Mouse (Mus musculus) layer of hippocampus, adult 2 months (tissue): ENCODE results near the gene Zfp653. TPM values are rescaled to one million over a fixed set of nuclear protein-coding genes. Genes with fewer than 3 reads are reported as not detected.
"Not testable (repeated sequence)": the region's sequence is repeated elsewhere in the genome, so short reads cannot be mapped to it uniquely, and the experiment has no call there.

ENCODE experiments used
- DNase-seq, 2 experiments: peaks; one replicate each; pipeline ENCODE4 v3.0.0; 2022; ENCODE audit warnings: low spot score in 2 of 2
- H3K27ac ChIP-seq: fragments of 200-600 bp; 2 replicates; pipeline ENCODE4 v1.8.1; 2022
- H3K4me3 ChIP-seq: fragments of 200-600 bp; 2 replicates; pipeline ENCODE4 v1.8.1; 2022; ENCODE audit warnings: mild to moderate bottlenecking
- CTCF ChIP-seq: fragments of 200-600 bp; conservative IDR thresholded peaks from 2 replicates; pipeline ENCODE4 v1.8.1; 2022; ENCODE audit warnings: antibody characterized with exemption, mild to moderate bottlenecking, moderate library complexity
- total RNA-seq, 2 experiments: library from RNA; stranded (reverse); gene quantifications; 2 replicates each; pipeline ENCODE4 v1.2.3; 2021

Gene Zfp653
- total RNA-seq, 2 experiments from 2014 or later: 22.3 to 25.2 TPM

DNA sequence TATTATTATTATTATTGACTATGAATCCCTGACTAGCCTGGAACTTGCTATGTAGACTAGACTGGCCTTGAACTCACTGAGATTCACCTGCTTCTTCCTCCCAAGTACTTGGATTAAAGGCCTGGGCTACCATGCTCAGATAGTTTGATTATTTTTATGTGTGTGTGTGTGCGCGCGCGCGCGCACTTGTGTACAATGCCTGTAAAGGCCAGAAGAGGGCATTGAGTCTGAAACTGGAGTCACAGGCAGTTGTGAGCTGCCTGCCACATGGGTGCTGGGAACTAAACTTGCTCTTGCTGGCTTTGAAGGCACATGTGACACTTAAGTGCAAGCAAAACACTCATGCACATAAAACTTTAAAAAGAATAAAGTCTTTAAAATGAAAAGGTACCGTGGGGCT lies 18.1 kb upstream of the Zfp653 start:
- no peak for DNase-seq
- H3K27ac ChIP-seq: no peak overlapping the region
- no peak for TF ChIP-seq CTCF
- H3K4me3 ChIP-seq: no peak overlapping the region

DNA sequence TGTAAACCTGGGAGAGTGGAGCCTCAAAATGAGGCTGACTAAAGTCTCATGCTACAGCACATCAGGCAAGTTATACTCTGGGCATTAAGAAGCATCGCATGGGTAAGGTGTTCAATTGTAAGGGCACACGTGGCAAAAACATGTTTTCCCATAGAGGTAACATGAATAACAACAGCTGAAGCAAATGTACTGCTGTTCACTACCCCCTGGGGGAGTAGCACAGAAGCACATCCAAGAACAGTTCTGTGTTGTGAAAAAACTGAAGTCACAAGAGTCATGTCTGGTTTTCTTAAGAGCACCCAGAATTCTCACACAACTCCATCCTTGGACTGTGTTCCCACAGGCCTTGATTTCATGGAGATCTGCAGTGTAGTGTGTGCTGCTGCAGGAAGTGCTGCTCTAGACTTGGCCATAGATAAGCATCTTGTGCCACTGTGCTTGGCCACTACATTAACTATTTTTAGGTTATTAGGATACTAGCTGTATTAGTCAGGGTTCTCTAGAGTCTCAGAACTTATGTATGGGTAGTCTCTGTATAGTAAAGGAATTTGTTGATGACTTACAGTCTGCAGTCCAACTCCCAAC lies 15.9 kb upstream of the Zfp653 start:
- DNase-seq: no peak
- Histone ChIP-seq H3K27ac (no peak overlapping the region), H3K4me3 (no peak overlapping the region)
- peak; percentile 54 for TF ChIP-seq CTCF

DNA sequence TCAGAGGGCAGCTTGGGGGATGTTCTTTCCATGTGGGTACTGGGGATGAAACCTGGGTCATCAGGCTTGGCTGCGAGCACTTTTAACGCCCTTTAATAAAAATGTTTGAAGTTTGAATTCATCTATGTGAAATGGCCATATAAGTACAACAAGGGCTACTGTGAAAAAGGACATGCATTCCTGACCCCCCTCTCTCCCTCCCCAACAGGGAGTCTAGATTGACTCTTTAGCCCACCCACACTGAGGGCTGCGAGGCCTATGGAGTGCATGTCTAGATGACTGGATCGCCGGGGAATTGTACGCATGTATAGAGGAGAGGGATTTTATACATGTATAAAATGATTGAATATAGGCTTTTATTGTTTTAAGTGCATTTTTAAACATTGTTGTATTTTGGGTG lies 14.8 kb upstream of the Zfp653 start:
- no peak for TF ChIP-seq CTCF
- H3K27ac ChIP-seq: peak overlapping the region; percentile 95
- peak overlapping the region; percentile 73 for H3K4me3 ChIP-seq
- no peak for DNase-seq

DNA sequence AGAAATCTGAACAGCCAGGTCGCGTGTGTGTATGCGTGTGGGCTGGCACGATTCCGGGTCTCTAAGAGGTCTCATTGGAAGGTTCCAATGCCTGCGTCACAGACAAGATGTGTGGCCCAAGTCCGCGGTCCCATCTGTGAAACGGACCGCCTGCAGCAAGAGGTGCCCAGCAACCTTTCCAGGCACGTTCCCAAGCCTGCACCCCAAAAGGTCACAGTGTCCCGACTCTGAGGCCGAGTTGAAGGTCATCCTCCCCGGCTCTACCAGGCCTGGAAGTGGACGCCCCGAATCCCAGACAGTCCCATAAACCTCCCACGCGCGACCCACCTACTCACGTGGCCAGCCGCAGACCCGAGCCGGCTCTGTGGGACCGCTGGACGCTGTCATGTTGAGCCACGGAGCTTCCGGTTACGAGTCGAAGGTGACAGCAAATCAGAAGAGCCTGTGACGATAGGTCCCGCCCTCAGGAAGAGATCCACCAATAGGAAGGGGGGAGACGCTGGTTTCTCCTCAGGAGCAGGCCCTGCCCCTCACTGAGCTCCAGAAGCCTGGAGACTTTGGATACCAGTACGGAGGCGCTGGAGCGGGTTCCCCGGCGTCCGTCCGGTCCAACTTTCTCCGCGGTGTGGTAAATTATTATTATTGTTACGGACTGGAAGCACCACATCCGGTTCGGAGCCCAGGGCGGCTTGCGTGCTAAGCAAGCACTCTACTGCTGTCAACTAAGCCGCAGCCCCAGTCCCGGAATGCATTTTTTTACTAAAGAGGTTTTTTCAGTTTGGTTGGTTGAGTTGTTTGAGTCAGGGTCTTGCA lies 14.1 kb upstream of the Zfp653 start, which contains the start of gene Ecsit:
Gene Ecsit (minus strand): TSS at position 417 of the 813 bp plus-strand sequence.
- peak within 1 kb of the TSS; percentile 73 for H3K4me3 ChIP-seq
- peak; percentile 95 to 97 for DNase-seq
- no peak for TF ChIP-seq CTCF
- peak within 1 kb of the TSS; percentile 95 for H3K27ac ChIP-seq

DNA sequence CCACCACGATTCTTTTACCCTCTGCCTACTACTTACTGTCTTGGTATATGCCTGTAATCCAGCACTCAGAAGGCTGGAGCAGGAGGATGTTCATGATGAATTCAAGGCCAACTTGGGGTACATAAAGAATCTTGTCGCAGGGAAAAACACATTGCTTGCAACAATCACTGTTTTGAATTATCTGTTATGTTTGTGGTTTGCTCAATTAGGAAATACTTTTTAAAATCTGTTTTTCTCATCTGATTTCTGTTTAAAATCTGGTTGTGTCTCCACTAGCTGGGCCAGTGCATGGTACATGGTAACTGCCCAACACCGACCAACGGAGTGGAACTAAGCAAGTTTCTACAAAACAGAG lies 13.5 kb upstream of the Zfp653 start:
- no peak for TF ChIP-seq CTCF
- peak overlapping the region; percentile 73 for H3K4me3 ChIP-seq
- no peak for DNase-seq
- peak overlapping the region; percentile 95 for H3K27ac ChIP-seq

DNA sequence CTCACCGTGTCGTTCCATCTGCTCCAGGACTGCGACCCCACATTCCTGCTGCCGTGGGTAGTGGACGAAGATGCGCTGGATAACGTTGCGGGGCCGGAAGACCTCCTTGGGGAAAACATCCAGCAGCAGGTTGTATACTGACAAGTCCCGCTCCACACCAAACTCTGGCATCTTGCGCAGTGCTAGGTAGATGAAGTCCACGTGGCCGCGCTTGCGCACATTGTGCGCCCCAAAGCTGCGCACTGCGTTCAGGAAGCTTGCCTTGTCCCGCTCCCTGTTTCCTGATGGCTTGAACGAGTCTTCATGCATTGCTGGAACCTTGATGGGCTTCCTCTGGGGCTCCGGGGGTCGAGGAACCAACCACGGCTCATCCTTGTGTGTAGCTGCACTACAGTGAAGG lies 5.0 kb upstream of the Zfp653 start:
- no peak for TF ChIP-seq CTCF
- no peak overlapping the region for H3K4me3 ChIP-seq
- DNase-seq: no peak

DNA sequence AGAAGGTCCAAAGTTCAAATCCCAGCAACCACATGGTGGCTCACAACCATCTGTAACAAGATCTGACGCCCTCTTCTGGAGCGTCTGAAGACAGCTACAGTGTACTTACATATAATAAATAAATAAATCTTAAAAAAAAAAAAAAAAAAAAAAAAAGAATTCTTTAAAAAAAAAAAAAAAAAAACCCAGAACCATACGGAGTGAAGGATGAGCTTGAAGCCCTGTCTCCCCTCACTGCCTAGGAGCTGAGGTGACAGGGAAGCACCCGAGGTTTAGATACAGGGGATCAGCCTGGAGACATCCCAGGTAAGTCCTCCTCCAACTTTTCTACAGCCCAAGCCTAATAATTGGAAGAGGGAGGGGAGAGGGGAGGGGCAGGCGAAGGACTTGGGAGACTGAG lies 4.6 kb upstream of the Zfp653 start:
- not testable (repeated sequence) for H3K27ac ChIP-seq

More for the DNA sequence above, 5.0 kb upstream of the Zfp653 start:
- no peak overlapping the region for H3K27ac ChIP-seq

DNA sequence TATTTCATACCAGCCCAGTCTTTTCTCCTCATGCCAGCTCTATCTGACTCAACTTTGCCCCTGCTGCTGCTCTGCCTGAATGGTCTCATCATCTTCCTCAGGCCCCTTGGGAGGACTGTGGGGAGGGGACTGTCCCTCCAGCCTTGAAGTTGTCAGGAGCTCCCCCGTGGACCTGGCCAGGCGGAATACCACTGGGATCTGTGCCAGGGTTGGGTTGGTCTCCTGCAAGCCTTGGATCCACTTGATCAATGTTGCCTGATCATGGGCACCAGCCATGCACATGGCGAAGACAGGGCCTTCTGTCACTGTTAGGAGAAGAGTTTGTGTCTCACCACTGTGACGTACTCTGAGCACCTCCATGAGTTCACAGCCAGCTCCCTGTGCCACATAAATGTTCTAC lies 1.1 kb upstream of the Zfp653 start:
- Histone ChIP-seq H3K27ac (no peak overlapping the region), H3K4me3 (no peak overlapping the region)
- TF ChIP-seq CTCF: no peak
- DNase-seq: no peak

More for the DNA sequence above, 4.6 kb upstream of the Zfp653 start:
- not testable (repeated sequence) for H3K4me3 ChIP-seq, DNase-seq

DNA sequence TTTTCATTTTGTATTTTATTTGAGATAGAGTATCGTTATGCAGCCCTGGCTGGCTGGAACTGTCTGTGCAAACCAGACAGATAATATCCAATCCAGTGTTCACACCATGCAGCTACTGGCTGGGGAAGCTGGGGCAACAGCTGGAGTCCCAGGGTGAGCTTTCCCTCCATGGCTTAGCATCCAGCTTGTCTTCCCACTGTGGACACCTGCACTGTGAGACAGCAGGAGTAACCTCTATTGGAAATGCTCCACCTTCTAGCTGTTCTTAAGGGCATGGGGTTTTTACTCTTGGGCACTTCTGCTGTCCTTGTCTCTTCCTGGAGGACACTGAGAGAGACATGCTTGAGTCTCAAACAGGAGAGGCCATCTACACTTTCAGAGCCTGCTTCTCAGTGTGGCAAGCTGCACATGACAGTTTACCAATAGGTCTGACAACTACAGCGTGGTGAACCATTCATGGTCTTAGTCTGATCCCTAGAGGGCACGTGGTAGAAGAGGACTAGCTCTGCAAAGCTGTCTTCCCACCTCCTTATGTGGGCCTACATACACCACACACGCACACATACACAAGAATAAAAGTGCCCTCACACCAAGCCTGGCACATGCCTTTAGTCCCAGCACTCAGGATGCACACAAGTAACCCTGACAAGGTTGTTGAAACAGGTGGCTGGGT lies 1.2 kb downstream of the Zfp653 start:
- no peak for TF ChIP-seq CTCF
- peak overlapping the region; percentile 75 for H3K4me3 ChIP-seq
- H3K27ac ChIP-seq: peak overlapping the region; percentile 99
- DNase-seq: no peak

DNA sequence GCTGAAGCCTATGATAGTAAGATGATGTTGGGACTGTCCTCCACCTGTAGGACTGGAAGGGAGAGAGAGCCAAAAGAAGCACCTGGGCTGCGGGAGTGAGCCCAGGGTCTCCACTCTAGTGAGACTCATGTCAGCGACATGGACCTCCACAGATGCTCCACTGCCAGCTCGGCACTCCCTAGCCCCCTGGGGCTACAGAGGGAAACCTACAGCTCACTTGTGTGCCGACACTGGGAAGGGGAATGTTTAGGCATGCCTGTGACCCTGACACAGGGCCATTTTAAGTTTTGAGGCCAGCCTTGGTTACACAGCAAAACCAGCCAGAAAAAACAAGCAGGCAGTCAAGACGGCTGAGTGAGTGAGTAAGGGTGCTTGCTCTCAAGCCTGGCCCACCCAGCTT lies 4.0 kb downstream of the Zfp653 start:
- Histone ChIP-seq H3K27ac (no peak overlapping the region), H3K4me3 (no peak overlapping the region)
- no peak for DNase-seq
- no peak for TF ChIP-seq CTCF

DNA sequence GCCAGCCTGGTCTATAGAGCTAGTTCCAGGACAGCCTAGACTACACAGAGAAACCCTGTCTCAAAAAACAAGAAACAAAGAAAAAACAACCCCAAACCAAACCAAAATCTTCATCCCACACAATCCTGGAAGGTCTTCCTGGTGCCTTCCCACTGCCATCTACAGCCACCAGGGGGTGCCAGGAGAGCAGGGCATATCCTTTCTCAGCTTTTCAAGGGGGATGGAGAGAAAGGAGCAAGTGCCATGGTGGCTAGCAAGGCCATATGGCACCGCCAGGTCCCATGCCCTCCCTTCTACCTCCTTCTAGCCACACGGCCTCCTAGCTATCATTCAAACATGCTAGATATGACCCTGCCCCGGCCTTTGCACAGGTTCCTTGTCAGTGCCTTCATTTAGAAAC lies 4.7 kb downstream of the Zfp653 start:
- no peak overlapping the region for H3K4me3 ChIP-seq
- H3K27ac ChIP-seq: no peak overlapping the region
- no peak for DNase-seq
- TF ChIP-seq CTCF: peak; percentile 91

DNA sequence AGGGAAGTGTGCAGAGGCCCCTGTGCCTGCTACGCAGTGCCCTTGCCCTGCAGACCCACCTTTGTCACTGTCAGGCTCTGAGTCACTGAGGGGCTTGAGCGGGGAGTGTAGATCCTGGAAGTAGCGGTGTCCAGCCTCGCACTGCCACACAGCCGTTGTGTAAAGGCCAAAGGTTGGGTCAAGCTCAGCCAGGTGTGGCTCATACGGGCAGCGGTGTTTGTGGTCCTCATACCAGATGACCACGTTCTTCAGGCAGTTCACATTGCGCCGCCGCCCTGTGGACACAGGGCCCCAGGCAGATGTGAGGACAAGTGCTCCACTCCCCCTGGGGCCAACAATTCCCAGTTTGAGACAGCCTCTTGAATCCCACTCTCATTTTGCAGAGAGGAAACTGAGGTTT lies 5.5 kb downstream of the Zfp653 start:
- Histone ChIP-seq H3K27ac (no peak overlapping the region), H3K4me3 (no peak overlapping the region)
- no peak for DNase-seq
- TF ChIP-seq CTCF: no peak

DNA sequence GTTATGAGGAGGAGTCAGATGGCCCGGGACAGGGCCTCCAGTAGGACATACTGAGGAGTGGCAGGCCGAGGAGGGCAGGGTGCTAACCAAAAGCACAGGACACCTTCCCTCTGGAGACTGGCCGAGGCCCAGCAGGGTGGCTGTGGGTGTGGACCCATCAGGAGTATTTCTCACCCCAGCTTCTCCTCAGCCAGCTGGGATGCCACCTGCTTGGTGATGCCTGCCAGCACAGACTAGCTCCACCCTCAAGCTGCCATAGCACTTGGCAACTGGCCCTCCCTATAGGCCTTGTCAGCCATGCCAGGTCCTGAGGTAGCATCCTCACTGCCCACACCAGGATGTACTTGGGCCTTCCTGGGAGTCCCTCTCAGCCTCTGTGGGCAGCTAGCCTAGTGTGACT lies 6.8 kb downstream of the Zfp653 start:
- no peak overlapping the region for H3K4me3 ChIP-seq
- no peak for TF ChIP-seq CTCF
- no peak overlapping the region; the same call in 1 of the 2 replicates for H3K27ac ChIP-seq
- peak in 1 of 2 experiments; percentile 76 for DNase-seq

DNA sequence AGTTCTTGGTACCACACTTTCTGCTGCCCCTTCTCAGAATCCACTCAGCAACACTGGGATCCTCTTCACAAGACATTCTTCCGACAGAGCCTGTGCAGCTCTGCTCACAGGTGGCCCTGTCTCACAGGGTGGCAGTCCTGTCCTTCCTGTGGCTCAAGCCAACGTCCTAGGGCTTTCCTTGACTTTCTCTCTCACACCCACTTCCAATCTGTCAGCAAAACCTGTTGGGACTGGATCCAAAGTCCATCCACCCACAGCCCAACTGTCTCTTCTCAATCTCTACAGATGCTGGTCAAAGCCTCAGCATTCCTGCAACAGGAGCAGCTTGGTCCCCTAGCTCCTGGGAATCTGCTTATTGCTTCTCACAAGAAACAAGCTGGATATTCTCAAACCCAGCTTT lies 9.8 kb downstream of the Zfp653 start:
- Histone ChIP-seq H3K4me3 (no peak overlapping the region), H3K27ac (peak overlapping the region; percentile 75)
- no peak for TF ChIP-seq CTCF
- DNase-seq: peak in 1 of 2 experiments; percentile 55
